Mouse (Mus musculus): Measurements from ENCODE around the gene Snapc5. TPM values are rescaled to one million over a fixed set of nuclear protein-coding genes. Genes with fewer than 3 reads are reported as not detected.

The Snapc5 gene
- polyA plus RNA-seq, 1 experiment from 2014 or later, result 27.9 TPM

Small RNA genes lying within 50 kb of the gene (microRNA-seq; reads per million reads assigned to microRNA genes)
- not detected for gene Gm24106

Other genes starting within 250 kb of the Snapc5 start
- gene Smad6, start 157.2 kb upstream of the Snapc5 start, polyA plus RNA-seq (2014; fragmentation: Nextera tagmentation; extraction: Ambion mirVana), result 7.5 and 9.7 TPM in 2 replicates
- gene Lctl, start 62.1 kb upstream of the Snapc5 start, polyA plus RNA-seq (2014; fragmentation: Nextera tagmentation; extraction: Ambion mirVana), result not detected in 2 replicates
- 30.7 and 32.3 TPM in 2 replicates for gene Zwilch, start 6.2 kb upstream of the Snapc5 start, polyA plus RNA-seq (2014; fragmentation: Nextera tagmentation; extraction: Ambion mirVana)
- 1,335 and 1,376 TPM in 2 replicates for gene Rpl4, start 5.9 kb upstream of the Snapc5 start, polyA plus RNA-seq (2014; fragmentation: Nextera tagmentation; extraction: Ambion mirVana)
- 4.8 and 5.0 TPM in 2 replicates for gene Uchl4, start 55.9 kb downstream of the Snapc5 start, polyA plus RNA-seq (2014; fragmentation: Nextera tagmentation; extraction: Ambion mirVana)
- gene Map2k1, start 74.4 kb downstream of the Snapc5 start, polyA plus RNA-seq (2014; fragmentation: Nextera tagmentation; extraction: Ambion mirVana), result 77.4 and 79.3 TPM in 2 replicates
- gene Tipin, start 102.3 kb downstream of the Snapc5 start, polyA plus RNA-seq (2014; fragmentation: Nextera tagmentation; extraction: Ambion mirVana), result 219 and 235 TPM in 2 replicates
- gene Dis3l, start 162.0 kb downstream of the Snapc5 start, polyA plus RNA-seq (2014; fragmentation: Nextera tagmentation; extraction: Ambion mirVana), result 22.9 and 23.4 TPM in 2 replicates
- 1.9 and 2.0 TPM in 2 replicates for gene Megf11, start 206.4 kb downstream of the Snapc5 start, polyA plus RNA-seq (2014; fragmentation: Nextera tagmentation; extraction: Ambion mirVana)

All from stomach, embryonic 14.5 days (tissue).